Mouse (Mus musculus): ENCODE measurements around the gene Ifna13.
A peak's percentile ranks its signal among the peaks of the same experiment; 100 is the strongest.

Ifna13 gene

DNA sequence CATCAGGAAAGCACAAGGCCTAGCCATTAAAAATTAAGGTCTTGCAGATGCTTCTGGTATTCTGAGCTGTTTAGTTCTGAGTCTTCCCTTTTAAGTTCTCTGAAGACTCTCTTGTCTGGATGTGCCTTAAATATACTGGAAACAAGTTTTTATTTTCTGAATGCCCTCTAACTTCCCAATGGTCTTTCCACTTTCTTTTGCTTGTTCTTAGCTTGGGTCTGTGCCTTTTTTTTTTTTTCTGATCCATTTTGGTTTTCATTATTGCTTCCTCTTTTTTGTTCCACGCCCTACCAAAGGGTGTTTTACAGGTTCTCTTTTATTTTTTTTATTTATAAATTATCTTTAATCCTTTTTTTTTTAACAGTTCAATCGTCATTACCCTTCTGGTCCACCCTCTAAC, at the start of gene Ifna13:
TSS of gene Ifna13 (minus strand) at position 101 of the 400 bp plus-strand sequence.
- no peak for DNase-seq (ENCODE audit: low spot score in 2 of 2)

DNA sequence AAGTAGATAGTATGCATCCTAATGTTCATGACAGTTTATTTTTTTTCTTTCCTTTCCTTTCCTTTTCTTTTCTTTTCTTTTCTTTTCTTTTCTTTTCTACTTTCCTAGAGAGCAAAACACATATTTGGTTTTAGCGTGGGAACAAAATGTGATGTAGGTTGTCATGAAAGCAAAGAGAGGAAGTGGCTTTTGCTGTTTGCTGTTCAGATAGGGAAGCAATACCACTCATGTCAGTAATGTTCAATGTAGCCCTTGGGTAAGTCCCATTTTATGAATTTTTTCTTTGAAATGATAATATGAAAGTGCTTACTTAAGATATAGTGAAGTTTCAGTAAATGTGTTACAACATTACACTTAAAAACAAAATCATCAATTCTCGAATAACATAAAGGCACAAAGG, 49.1 kb upstream of the Ifna13 start:
- no peak for DNase-seq (ENCODE audit: low spot score in 2 of 2)

DNA sequence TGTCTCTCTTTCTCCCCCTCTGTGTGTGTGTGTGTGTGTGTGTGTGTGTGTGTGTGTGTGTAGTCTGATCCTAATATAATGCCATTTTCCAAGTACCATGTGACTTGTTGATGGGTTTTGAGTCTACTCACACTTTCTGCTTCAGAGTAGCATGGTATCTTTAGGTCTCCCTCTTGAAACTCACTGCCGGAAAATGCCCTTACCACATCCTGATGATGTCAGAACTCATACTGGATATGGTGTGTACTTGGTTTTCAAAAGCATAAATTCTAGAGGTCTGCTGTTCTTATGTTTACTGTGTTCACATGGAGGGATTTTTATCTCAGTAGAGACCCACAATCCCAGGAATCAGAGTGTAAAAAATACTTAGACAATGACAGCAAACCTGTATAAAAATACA, 48.3 kb upstream of the Ifna13 start:
- no peak for DNase-seq (ENCODE audit: low spot score in 2 of 2)

DNA sequence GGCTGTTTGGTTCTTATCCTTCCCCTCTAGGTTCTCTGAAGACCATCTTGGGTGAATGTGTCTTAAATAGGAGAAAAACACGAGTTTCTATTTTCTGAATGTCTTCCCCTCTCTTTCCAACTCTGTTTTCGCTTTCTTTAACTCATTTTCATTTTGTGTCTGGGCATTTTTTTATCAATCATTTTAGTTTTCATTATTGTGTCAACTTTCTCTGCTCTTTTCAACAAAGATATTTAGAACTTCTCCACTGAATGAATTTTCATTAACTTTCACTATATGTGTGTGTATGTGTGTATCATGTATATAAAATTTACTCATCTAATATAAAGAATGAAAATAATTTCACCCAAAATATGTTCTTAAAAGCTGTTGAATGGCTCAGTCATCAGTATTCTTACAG, 47.0 kb upstream of the Ifna13 start, which contains the start of gene Ifnab:
TSS of gene Ifnab (minus strand) at position 101 of the 400 bp plus-strand sequence.
- no peak for DNase-seq (ENCODE audit: low spot score in 2 of 2)

DNA sequence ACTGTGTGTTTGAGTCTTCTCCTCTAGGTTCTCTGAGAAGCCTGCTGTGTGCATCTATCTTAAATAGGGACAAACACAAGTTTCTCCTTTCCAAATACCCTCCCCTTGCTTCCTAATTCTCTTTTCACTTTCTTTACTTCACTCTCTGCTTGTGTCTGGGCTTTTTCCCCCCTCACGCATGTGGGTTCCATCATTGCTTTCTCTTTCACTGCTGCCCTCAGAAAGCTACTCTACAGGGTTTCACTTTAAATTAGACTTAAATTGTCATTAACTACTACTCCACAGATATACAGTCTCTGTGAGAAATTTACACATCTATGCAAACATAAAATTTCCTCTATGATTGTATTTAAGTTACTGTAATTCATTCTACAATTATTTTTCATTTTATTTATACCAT, 39.6 kb upstream of the Ifna13 start, which contains the start of gene Ifna2:
TSS of gene Ifna2 (minus strand) at position 101 of the 400 bp plus-strand sequence.
- no peak for DNase-seq (ENCODE audit: low spot score in 2 of 2)

DNA sequence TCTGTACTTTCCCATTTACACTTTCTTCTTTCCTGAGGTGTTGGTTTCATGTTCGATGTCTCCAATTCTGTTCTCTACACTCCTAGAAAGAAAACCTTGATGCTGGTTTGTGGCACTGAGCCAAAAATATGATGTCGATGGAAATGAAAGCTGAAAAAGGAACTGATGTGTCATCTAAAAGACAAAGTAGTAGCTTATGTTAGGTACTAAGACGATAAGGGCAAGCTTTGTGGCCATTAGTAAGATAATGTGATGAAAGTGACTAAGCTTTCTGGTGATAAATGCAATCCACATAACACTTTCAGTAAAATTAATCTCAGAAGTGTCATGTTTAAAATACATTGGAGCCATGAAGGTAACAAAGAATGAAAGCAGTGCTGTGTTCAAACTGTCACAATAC, 37.1 kb upstream of the Ifna13 start:
- no peak for DNase-seq (ENCODE audit: low spot score in 2 of 2)

DNA sequence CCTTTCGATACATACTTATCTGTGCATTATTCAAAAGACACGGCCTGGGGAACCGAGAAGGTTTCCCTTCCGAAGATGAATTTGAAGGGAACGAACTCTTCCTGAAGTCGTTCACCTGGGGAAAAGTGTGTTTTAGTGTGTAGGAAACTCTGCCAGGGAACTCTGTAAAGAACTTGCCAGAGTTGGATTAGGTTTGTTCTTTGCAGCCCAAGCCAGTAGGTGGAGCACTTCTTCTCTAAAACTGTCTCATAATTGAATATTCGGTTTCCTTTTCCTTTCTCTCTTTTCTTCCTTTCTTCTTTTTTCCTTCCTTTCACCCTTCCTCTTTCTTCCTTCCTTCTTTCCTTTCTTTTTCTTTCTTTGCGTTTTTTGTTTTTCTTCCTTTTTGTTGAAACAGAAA, 36.1 kb upstream of the Ifna13 start:
- peak in 1 of 2 experiments; percentile 32 for DNase-seq (ENCODE audit: low spot score in 2 of 2)

DNA sequence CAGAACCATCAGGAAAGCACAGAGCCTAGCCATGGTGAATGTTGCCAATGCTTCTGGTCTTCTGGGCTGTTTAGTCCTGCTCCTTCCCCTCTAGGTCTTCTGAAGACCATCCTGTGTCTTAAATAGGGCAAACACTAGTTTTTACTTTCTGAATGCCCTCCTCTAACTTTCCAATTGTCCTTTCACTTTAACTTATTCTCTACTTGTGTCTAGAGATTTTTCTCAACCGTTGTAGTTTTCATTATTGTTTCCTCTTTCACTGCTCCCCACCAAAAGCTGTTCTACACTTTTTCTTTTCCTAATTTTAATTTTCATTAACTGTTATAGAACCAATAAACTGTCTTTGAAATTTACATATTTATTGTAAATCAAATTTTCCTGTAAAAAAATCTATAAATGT, 32.6 kb upstream of the Ifna13 start, which contains the start of gene Ifna16:
TSS of gene Ifna16 (minus strand) at position 101 of the 400 bp plus-strand sequence.
- no peak for DNase-seq (ENCODE audit: low spot score in 2 of 2)

DNA sequence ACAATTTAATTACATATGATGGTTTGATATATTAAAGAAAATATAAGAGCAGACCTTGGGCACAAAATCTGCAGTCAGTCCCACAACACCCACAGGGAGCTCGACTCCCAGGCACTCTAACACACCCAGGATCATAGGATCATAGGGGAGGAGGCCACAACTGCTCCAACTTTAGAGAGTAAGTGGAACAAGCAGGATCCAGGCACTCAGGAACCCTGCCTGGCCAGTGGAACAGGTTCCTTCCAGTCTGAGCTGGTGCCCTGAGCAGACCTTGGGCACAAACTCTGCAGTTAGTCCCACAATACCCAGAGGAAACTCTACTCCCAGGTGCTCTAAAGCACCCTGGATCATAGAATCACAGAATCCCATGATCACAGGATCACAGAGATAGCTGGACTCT, 11.2 kb upstream of the Ifna13 start:
- DNase-seq (ENCODE audit: low spot score in 2 of 2): no peak

DNA sequence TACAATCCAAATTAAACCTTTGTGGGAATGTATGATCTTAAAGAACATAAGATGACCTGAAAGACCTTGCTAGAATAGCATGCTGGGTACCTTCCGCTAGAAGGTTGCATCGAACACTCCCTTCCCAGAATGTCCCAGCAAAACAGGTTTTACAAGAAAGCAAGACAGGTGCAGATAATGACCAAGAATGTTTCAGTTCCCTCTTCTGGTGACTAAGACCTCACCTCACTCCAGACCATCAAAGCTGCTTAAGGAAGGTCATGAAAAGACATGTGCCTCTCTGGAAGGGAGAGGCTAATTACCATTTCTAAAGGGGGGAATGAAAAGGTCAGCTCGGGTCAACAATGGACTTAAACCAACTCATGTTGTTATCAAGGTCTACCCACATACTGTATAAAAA, 9.4 kb upstream of the Ifna13 start:
- no peak for DNase-seq (ENCODE audit: low spot score in 2 of 2)

DNA sequence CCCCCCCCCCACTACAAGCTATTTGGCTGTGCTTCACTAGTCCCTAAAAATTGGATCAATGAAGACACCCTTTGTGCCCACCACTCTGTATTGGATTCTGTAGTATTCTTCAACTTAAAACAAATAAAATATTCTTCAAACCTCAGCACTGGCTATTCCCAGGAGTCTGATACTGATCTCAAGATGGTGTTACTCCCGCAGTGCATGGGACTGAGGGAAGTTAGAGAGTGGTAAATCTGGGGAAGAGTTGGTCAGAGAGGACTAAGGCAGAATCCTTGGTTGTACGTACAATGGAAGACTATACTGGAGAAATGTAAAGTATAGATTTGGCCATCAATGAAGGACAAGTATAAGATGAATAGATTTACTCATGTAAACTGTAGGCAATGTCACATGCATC, 1.7 kb downstream of the Ifna13 start:
- no peak for DNase-seq (ENCODE audit: low spot score in 2 of 2)

DNA sequence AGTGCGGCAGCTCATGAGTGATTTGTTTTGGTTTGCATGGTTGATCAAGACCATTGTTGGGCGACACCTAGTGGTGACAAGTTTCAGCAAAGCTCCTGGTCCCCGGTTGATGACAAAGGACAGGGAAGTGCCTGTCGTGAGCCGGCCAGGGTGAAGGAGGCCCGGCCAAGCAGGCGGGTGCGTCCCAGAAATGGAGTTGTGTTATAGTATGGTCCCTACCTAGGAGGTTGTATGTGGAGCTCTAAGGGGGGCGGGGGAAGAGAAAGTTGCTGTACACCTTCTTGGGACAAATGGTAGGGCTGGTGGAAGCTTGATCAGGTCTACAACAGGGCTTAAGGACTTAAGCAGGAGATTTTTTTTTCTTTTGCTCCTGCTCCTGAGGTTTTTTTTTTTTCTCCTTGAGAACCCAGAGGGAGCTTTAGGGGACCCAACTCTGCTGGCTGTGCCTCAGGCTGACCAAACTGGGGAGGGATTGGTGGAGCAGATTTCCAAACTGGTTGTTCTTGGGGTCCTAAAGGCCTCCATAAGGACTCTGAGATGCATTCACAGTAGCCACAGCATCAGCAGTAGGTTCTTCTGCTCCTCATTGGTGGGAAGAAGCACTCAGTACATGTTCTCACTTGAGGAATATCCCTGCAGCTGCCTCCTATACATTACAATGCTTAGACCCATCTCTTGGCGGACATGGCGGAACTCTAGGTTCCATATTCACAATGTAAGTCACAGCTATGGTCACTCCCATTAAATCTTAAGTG, 3.0 kb downstream of the Ifna13 start:
- peak; percentile 95 to 100 for DNase-seq (ENCODE audit: low spot score in 2 of 2)

DNA sequence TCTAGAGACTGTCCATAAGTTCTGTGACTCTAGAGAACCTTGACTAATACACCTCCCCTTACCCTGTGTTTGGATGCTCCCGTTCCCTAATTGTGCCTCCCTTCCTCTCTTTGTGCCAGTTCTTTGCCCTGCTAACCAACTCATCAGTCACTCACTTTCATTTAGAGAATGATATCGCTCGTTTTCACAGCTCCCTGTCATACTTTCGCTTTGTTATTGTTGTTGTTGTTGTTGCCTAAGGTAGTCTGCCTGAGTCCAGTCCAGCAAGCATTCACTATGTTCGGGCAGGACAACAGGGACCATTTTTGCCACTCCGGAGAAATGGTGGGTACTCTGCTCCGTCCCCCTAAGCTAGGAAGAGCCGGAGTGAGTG, 3.6 kb downstream of the Ifna13 start:
- DNase-seq (ENCODE audit: low spot score in 2 of 2): no peak

DNA sequence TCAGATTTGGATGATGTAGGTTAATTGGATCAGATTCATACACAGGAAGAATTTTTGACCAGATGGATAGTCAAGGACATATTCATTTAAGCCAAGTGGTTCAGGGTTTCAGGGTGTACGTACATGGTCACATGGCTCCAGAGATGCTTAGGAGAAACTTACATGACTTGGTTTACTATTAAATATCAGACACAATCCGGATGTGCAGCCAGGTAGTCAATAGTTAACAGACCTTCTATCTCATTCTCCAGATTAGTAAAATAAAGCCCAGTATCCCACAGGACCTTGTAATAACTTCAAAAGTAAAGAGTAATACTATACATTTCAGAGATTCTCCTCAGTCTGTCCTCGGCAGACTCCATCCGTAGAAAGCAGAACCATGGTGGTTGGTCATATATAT, 9.9 kb downstream of the Ifna13 start, which contains the start of gene C87499:
TSS of gene C87499 (minus strand) at position 101 of the 400 bp plus-strand sequence.
- no peak for DNase-seq (ENCODE audit: low spot score in 2 of 2)

DNA sequence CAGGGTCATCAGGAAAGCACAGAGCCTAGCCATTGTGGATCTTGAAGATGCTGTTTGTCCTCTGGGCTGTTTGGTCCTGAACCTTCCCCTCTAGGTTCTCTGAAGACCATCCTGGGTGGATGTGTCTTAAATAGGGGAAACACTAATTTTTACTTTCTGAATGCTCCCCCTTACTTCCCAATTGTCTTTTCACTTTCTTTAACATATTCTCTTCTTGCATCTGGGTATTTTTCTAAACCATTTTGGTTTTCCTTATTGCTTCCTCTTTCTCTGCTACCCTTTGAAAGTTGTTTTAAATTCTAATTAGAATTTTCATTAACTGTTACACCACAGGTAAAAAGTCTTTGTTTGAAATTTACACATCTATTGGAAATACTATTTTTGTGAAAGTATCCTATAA, 41.0 kb downstream of the Ifna13 start, which contains the start of gene Ifna12:
TSS of gene Ifna12 (minus strand) at position 101 of the 400 bp plus-strand sequence.
- DNase-seq (ENCODE audit: low spot score in 2 of 2): no peak

Data from spleen, postnatal 10 days (tissue).